In the genomic region with DNA sequence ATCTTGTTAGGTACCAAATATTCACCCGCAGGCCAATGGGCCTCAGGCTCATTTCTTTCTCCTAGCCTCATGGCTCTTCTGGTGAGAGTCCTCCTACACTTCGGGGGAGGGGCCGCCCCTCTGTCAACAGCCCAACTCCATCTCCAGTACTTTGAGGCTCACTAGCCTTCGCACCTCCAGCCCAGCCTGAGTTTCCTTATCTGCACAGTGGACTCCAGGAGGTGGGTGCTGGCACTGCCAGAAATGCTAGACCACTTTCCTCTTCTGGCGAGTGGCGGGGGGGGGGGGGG, we compare ENCODE assay signal across 9 mouse cellular contexts. TPM values are rescaled to one million over a fixed set of nuclear protein-coding genes. Genes with fewer than 3 reads are reported as not detected.
DNase-seq lines count a peak whose midpoint lies in the region; ATAC-seq lines count a peak whose summit lies in the region.
"Had no signal": no experiment of that assay in that cellular context is flagged by ENCODE, and none has a peak within 500 bp of the region (broad histone marks: within the 10 kb centered on the region; RNA-seq: fewer than 3 reads in every experiment).

No protein-coding gene starts in this region.

- 0 out of 2 replicates have a peak, but pooled peaks cover 2% of the 10 kb centered on the region for H3K27me3 ChIP-seq in heart, embryonic 11.5 days (ENCODE audit: control insufficient read depth, insufficient read depth, low read length)
- H3K27me3 ChIP-seq in midbrain, embryonic 10.5 days (ENCODE audit: low read depth, poor library complexity, severe bottlenecking), result peaks cover 53% of the 10 kb centered on the region
- no peaks in the 10 kb centered on the region for H3K27me3 ChIP-seq in midbrain, embryonic 14.5 days (ENCODE audit: control insufficient read depth, insufficient read depth, low read length)
- H3K27me3 ChIP-seq in hindbrain, embryonic 13.5 days, result no peaks in the 10 kb centered on the region
- no peaks in the 10 kb centered on the region for H3K27me3 ChIP-seq in stomach, embryonic 16.5 days (ENCODE audit: control insufficient read depth, insufficient read depth, low read length)

- H3K4me2 ChIP-seq in heart, embryonic 11.5 days, result peak overlapping the region; percentile 51
- H3K4me2 ChIP-seq in midbrain, embryonic 14.5 days (ENCODE audit: low read length), result no peak overlapping the region
- peak overlapping the region; percentile 51; the same call in 1 of the 2 replicates for H3K4me2 ChIP-seq in hindbrain, embryonic 13.5 days
- H3K4me2 ChIP-seq in stomach, embryonic 16.5 days (ENCODE audit: low read depth, low read length), result no peak overlapping the region

- no peaks in the 10 kb centered on the region for H3K9me3 ChIP-seq in heart, embryonic 11.5 days (replicated peaks; ENCODE audit: control insufficient read depth, low read length)
- no peaks in the 10 kb centered on the region for H3K9me3 ChIP-seq in midbrain, embryonic 10.5 days (replicated peaks)
- H3K9me3 ChIP-seq in midbrain, embryonic 14.5 days (ENCODE audit: control insufficient read depth, low read length), result no peaks in the 10 kb centered on the region
- H3K9me3 ChIP-seq in hindbrain, embryonic 13.5 days, result no peaks in the 10 kb centered on the region
- H3K9me3 ChIP-seq in stomach, embryonic 16.5 days (replicated peaks; ENCODE audit: control insufficient read depth, low read length), result no peaks in the 10 kb centered on the region

- H3K4me3 ChIP-seq in heart, embryonic 11.5 days (ENCODE audit: low read depth, low read length), result no peak overlapping the region
- peak overlapping the region; percentile 44; the same call in 1 of the 2 replicates for H3K4me3 ChIP-seq in midbrain, embryonic 10.5 days
- no peak overlapping the region for H3K4me3 ChIP-seq in midbrain, embryonic 14.5 days (replicated peaks; ENCODE audit: low read depth, low read length)
- H3K4me3 ChIP-seq in hindbrain, embryonic 13.5 days, result no peak overlapping the region
- no peak overlapping the region for H3K4me3 ChIP-seq in stomach, embryonic 16.5 days (replicated peaks; ENCODE audit: low read length)

- WGBS in heart, embryonic 11.5 days (ENCODE audit: insufficient replicate concordance), result 4% methylated on average over 5 of the region's 6 CpGs
- WGBS in midbrain, embryonic 10.5 days, result 22% methylated on average over 5 of the region's 6 CpGs
- WGBS in midbrain, embryonic 14.5 days, result 17% methylated on average over 4 of the region's 6 CpGs
- WGBS in hindbrain, embryonic 13.5 days, result 18% methylated on average over 4 of the region's 6 CpGs
- WGBS in stomach, embryonic 16.5 days, result 20% methylated on average over 5 of the region's 6 CpGs

- no peak for ATAC-seq in heart, embryonic 11.5 days (replicated peaks; ENCODE audit: insufficient number of reproducible peaks, low FRiP score, low TSS enrichment)
- ATAC-seq in midbrain, embryonic 14.5 days (ENCODE audit: low FRiP score, low TSS enrichment), result no peak
- ATAC-seq in hindbrain, embryonic 13.5 days (ENCODE audit: low FRiP score), result no peak
- no peak for ATAC-seq in stomach, embryonic 16.5 days (ENCODE audit: insufficient read depth, low FRiP score)
- ATAC-seq in erythroid progenitor cell, adult 5-6 weeks (replicated peaks; ENCODE audit: low FRiP score, poor library complexity, severe bottlenecking), result no peak

- peaks cover 46% of the 10 kb centered on the region for H3K4me1 ChIP-seq in heart, embryonic 11.5 days (ENCODE audit: control insufficient read depth, insufficient read depth, low read length)
- H3K4me1 ChIP-seq in midbrain, embryonic 10.5 days, result peaks cover 75% of the 10 kb centered on the region
- peaks cover 67% of the 10 kb centered on the region for H3K4me1 ChIP-seq in midbrain, embryonic 14.5 days (ENCODE audit: control insufficient read depth, insufficient read depth, low read length)
- peaks cover 85% of the 10 kb centered on the region for H3K4me1 ChIP-seq in hindbrain, embryonic 13.5 days (replicated peaks)
- H3K4me1 ChIP-seq in stomach, embryonic 16.5 days (ENCODE audit: control insufficient read depth, insufficient read depth, low read length), result peaks cover 50% of the 10 kb centered on the region

- peak overlapping the region; percentile 81 for H3K27ac ChIP-seq in heart, embryonic 11.5 days (ENCODE audit: low read depth, low read length)
- H3K27ac ChIP-seq in midbrain, embryonic 10.5 days (replicated peaks), result peak overlapping the region; percentile 87
- no peak overlapping the region for H3K27ac ChIP-seq in midbrain, embryonic 14.5 days (replicated peaks; ENCODE audit: low read depth, low read length)
- peak overlapping the region; percentile 97 for H3K27ac ChIP-seq in hindbrain, embryonic 13.5 days
- peak overlapping the region; percentile 83 for H3K27ac ChIP-seq in stomach, embryonic 16.5 days (ENCODE audit: low read length)
- H3K27ac ChIP-seq: liver, embryonic 14.5 days had no signal

- peak overlapping the region; percentile 66; the same call in 1 of the 2 replicates for H3K9ac ChIP-seq in heart, embryonic 11.5 days (ENCODE audit: low read depth, low read length)
- no peak overlapping the region; the same call in 1 of the 2 replicates for H3K9ac ChIP-seq in midbrain, embryonic 14.5 days (replicated peaks; ENCODE audit: low read length)
- H3K9ac ChIP-seq in hindbrain, embryonic 13.5 days, result no peak overlapping the region
- H3K9ac ChIP-seq in stomach, embryonic 16.5 days (ENCODE audit: low read length), result peak overlapping the region; percentile 58
- H3K9ac ChIP-seq: liver, embryonic 14.5 days had no signal

- H3K36me3 ChIP-seq in heart, embryonic 11.5 days (ENCODE audit: control insufficient read depth, insufficient read depth, low read length), result no peaks in the 10 kb centered on the region
- no peaks in the 10 kb centered on the region for H3K36me3 ChIP-seq in midbrain, embryonic 10.5 days
- H3K36me3 ChIP-seq in midbrain, embryonic 14.5 days (ENCODE audit: control insufficient read depth, insufficient read depth, low read length), result no peaks in the 10 kb centered on the region
- no peaks in the 10 kb centered on the region for H3K36me3 ChIP-seq in hindbrain, embryonic 13.5 days
- H3K36me3 ChIP-seq in stomach, embryonic 16.5 days (ENCODE audit: control insufficient read depth, insufficient read depth, low read length), result no peaks in the 10 kb centered on the region

- DNase-seq in heart, adult 18-20 months, result no peak
- no peak for DNase-seq in midbrain, embryonic 10.5 days (ENCODE audit: low spot score)
- no peak for DNase-seq in midbrain, embryonic 14.5 days
- no peak for DNase-seq in right cerebral cortex, postnatal 10 days (ENCODE audit: low spot score in 2 of 2)

RNA-seq across cellular contexts. Expression of a gene that starts 10.9 kb away (rescaled TPM):
- polyA plus RNA-seq in heart, embryonic 11.5 days (2014; fragmentation: Nextera tagmentation; extraction: Ambion mirVana), result 1.7 and 2.4 TPM in 2 replicates
- 1 to 10 TPM in 1 of 2 experiments, under 1 TPM in 1; 0.57 to 1.2 TPM for total RNA-seq in heart, adult 18-20 months (2021)
- polyA plus RNA-seq in midbrain, embryonic 10.5 days (2016; fragmentation: Nextera tagmentation; extraction: Ambion mirVana), result 0.20 and 0.34 TPM in 2 replicates
- 0.46 and 1.2 TPM in 2 replicates for polyA plus RNA-seq in midbrain, embryonic 14.5 days (2014; fragmentation: Nextera tagmentation; extraction: Ambion mirVana)
- polyA plus RNA-seq in hindbrain, embryonic 13.5 days (2015; fragmentation: Nextera tagmentation; extraction: Ambion mirVana), result 0.77 and 0.83 TPM in 2 replicates
- 0.34 and 1.1 TPM in 2 replicates for polyA plus RNA-seq in stomach, embryonic 16.5 days (2015; fragmentation: Nextera tagmentation; extraction: Ambion mirVana)
- total RNA-seq in erythroid progenitor cell, adult 5-6 weeks (2015; ENCODE audit: low replicate concordance), result not detected in 2 replicates
- not detected in 2 replicates for total RNA-seq in erythroid progenitor cell, adult 5-6 weeks (2017; ENCODE audit: low replicate concordance)

Comparison
In these comparisons a context has a peak if more than half of its experiments do, and no peak if none do; other contexts are left out.
1. H3K4me2 ChIP-seq: peak in heart, embryonic 11.5 days (single experiment) and hindbrain, embryonic 13.5 days (single experiment); none in midbrain, embryonic 14.5 days (single experiment) and stomach, embryonic 16.5 days (single experiment).
2. H3K9ac ChIP-seq: peak in heart, embryonic 11.5 days (single experiment) and stomach, embryonic 16.5 days (single experiment); none in midbrain, embryonic 14.5 days (single experiment) and hindbrain, embryonic 13.5 days (single experiment).